Mouse (Mus musculus) heart, embryonic 10.5 days (tissue): ENCODE measurements around the gene Midn. TPM values are rescaled to one million over a fixed set of nuclear protein-coding genes. Genes with fewer than 3 reads are reported as not detected.

Experiments
- DNase-seq: peaks from one replicate; pipeline ENCODE4 v3.0.0-alpha.2; 2017; ENCODE audit warnings: low spot score
- H3K27ac ChIP-seq: fragments of 300-500 bp; sonication (generic); 2 replicates; pipeline ENCODE4 v1.5.1; 2016; ENCODE audit warnings: mild to moderate bottlenecking
- H3K27me3 ChIP-seq: fragments of 300-500 bp; sonication (generic); 2 replicates; pipeline ENCODE4 v1.6.1; 2016; ENCODE audit warnings: mild to moderate bottlenecking; ENCODE audit not compliant: poor library complexity, insufficient read depth, severe bottlenecking
- H3K36me3 ChIP-seq: fragments of 300-500 bp; sonication (generic); 2 replicates; pipeline ENCODE4 v1.6.1; 2016; ENCODE audit warnings: mild to moderate bottlenecking, moderate library complexity
- H3K4me1 ChIP-seq: fragments of 300-500 bp; sonication (generic); 2 replicates; pipeline ENCODE4 v1.6.1; 2016; ENCODE audit warnings: mild to moderate bottlenecking
- H3K4me3 ChIP-seq: fragments of 300-500 bp; sonication (generic); 2 replicates; pipeline ENCODE4 v1.5.1; 2016; ENCODE audit warnings: mild to moderate bottlenecking, moderate library complexity
- H3K9me3 ChIP-seq: fragments of 300-500 bp; sonication (generic); 2 replicates; pipeline ENCODE4 v1.6.1; 2016; ENCODE audit warnings: mild to moderate bottlenecking, moderate library complexity
- WGBS: fragments of 180-500 bp; shearing (Covaris S2); methylation state at CpG from one replicate; pipeline ENCODE4 v1.1.7; 2016; 5-methylcytosine and 5-hydroxymethylcytosine counted together
- polyA plus RNA-seq: library from polyadenylated mRNA; unstranded; fragments of >200 nt; fragmentation: Nextera tagmentation; extraction: Ambion mirVana; gene quantifications from 2 replicates; pipeline ENCODE4 v1.2.1, GENCODE M21; 2016

Midn gene
- polyA plus RNA-seq, 1 experiment from 2014 or later, result 24.4 TPM

- Histone ChIP-seq H3K4me3 (no peak overlapping the region), H3K9me3 (no peaks in the 10 kb centered on the region), H3K36me3 (peaks cover 54% of the 10 kb centered on the region), H3K27me3 (no peaks in the 10 kb centered on the region), H3K4me1 (peaks cover 99% of the 10 kb centered on the region), H3K27ac (peak overlapping the region; percentile 97)
- 65% methylated on average over 15 of the region's 15 CpGs for WGBS
- DNase-seq, result no peak
Measured at GRCm38 (mm10) chr10:80157141-80157929, 9.3 kb downstream of the Midn start.

- H3K36me3 ChIP-seq, result peaks cover 43% of the 10 kb centered on the region
Measured at GRCm38 (mm10) chr10:80158307-80158986, 10.4 kb downstream of the Midn start.

GRCm38 (mm10) chr10:80159021-80159560, 11.0 kb downstream of the Midn start:
- Histone ChIP-seq H3K27me3 (no peaks in the 10 kb centered on the region), H3K36me3 (peaks cover 36% of the 10 kb centered on the region), H3K4me3 (peak overlapping the region; percentile 66), H3K9me3 (no peaks in the 10 kb centered on the region), H3K4me1 (peaks cover 97% of the 10 kb centered on the region), H3K27ac (peak overlapping the region; percentile 97)
- WGBS, result 10% methylated on average over 12 of the region's 12 CpGs
- DNase-seq, result no peak

More at GRCm38 (mm10) chr10:80158307-80158986, 10.4 kb downstream of the Midn start:
- Histone ChIP-seq H3K4me1 (peaks cover 98% of the 10 kb centered on the region), H3K27me3 (no peaks in the 10 kb centered on the region), H3K9me3 (no peaks in the 10 kb centered on the region), H3K4me3 (peak overlapping the region; percentile 66), H3K27ac (peak overlapping the region; percentile 97)
- 13% methylated on average over 18 of the region's 18 CpGs for WGBS
- DNase-seq, result no peak

- peaks cover 29% of the 10 kb centered on the region for H3K36me3 ChIP-seq
- peak; percentile 99 for DNase-seq
- no peaks in the 10 kb centered on the region for H3K9me3 ChIP-seq
- under 1% methylated on average over 55 of the region's 55 CpGs for WGBS
- peaks cover 97% of the 10 kb centered on the region for H3K4me1 ChIP-seq
- H3K4me3 ChIP-seq, result peak overlapping the region; percentile 66
- no peaks in the 10 kb centered on the region for H3K27me3 ChIP-seq
- peak overlapping the region; percentile 97 for H3K27ac ChIP-seq
Measured at GRCm38 (mm10) chr10:80159561-80160454, 11.7 kb downstream of the Midn start.

GRCm38 (mm10) chr10:80160455-80161371, 12.6 kb downstream of the Midn start:
- H3K27me3 ChIP-seq, result no peaks in the 10 kb centered on the region
- H3K27ac ChIP-seq, result peak overlapping the region; percentile 97
- no peaks in the 10 kb centered on the region for H3K9me3 ChIP-seq
- peak; percentile 93 for DNase-seq
- peak overlapping the region; percentile 66 for H3K4me3 ChIP-seq
- under 1% methylated on average over 33 of the region's 33 CpGs for WGBS
- peaks cover 97% of the 10 kb centered on the region for H3K4me1 ChIP-seq
- peaks cover 20% of the 10 kb centered on the region for H3K36me3 ChIP-seq

- Histone ChIP-seq H3K9me3 (no peaks in the 10 kb centered on the region), H3K4me3 (peak overlapping the region; percentile 66), H3K4me1 (peaks cover 97% of the 10 kb centered on the region), H3K36me3 (peaks cover 10% of the 10 kb centered on the region), H3K27ac (peak overlapping the region; percentile 97), H3K27me3 (no peaks in the 10 kb centered on the region)
- 8% methylated on average over 7 of the region's 7 CpGs for WGBS
- DNase-seq, result peak; percentile 90
Measured at GRCm38 (mm10) chr10:80161522-80162242, 13.6 kb downstream of the Midn start.

GRCm38 (mm10) chr10:80162243-80162608, 14.2 kb downstream of the Midn start:
- Histone ChIP-seq H3K4me3 (peak overlapping the region; percentile 4; the same call in 1 of the 2 replicates), H3K36me3 (peaks cover 5% of the 10 kb centered on the region), H3K27ac (peak overlapping the region; percentile 97), H3K27me3 (no peaks in the 10 kb centered on the region), H3K4me1 (peaks cover 96% of the 10 kb centered on the region), H3K9me3 (no peaks in the 10 kb centered on the region)
- no peak for DNase-seq
- 79% methylated on average over 3 of the region's 3 CpGs for WGBS

- no peak for DNase-seq
- Histone ChIP-seq H3K36me3 (no peaks in the 10 kb centered on the region), H3K9me3 (no peaks in the 10 kb centered on the region), H3K27me3 (no peaks in the 10 kb centered on the region), H3K4me1 (peaks cover 90% of the 10 kb centered on the region), H3K4me3 (peak overlapping the region; percentile 4; the same call in 1 of the 2 replicates), H3K27ac (peak overlapping the region; percentile 97)
- WGBS, result 77% methylated on average over 6 of the region's 6 CpGs
Measured at GRCm38 (mm10) chr10:80162716-80163299, 14.7 kb downstream of the Midn start.

GRCm38 (mm10) chr10:80163721-80164120, 15.6 kb downstream of the Midn start:
- H3K27ac ChIP-seq, result peak overlapping the region; percentile 100

GRCm38 (mm10) chr10:80164161-80164997, 16.3 kb downstream of the Midn start:
- H3K4me1 ChIP-seq, result peaks cover 84% of the 10 kb centered on the region
- H3K4me3 ChIP-seq, result peak overlapping the region; percentile 65
- H3K27ac ChIP-seq, result peak overlapping the region; percentile 100
- 9% methylated on average over 44 of the region's 44 CpGs for WGBS
- H3K9me3 ChIP-seq, result no peaks in the 10 kb centered on the region
- H3K27me3 ChIP-seq, result no peaks in the 10 kb centered on the region
- H3K36me3 ChIP-seq, result no peaks in the 10 kb centered on the region
- no peak for DNase-seq

More at GRCm38 (mm10) chr10:80163721-80164120, 15.6 kb downstream of the Midn start:
- H3K36me3 ChIP-seq, result no peaks in the 10 kb centered on the region
- no peaks in the 10 kb centered on the region for H3K9me3 ChIP-seq
- H3K4me3 ChIP-seq, result peak overlapping the region; percentile 65
- WGBS, result 41% methylated on average over 8 of the region's 8 CpGs
- DNase-seq, result peak; percentile 85
- no peaks in the 10 kb centered on the region for H3K27me3 ChIP-seq
- H3K4me1 ChIP-seq, result peaks cover 84% of the 10 kb centered on the region
